Mouse (Mus musculus) heart, postnatal 0 days (tissue): ENCODE measurements at regions not wholly inside any gene's neighbourhood (a gene's known extent, or its start where the extent isn't known, plus 50 kb on each side); places are given as distances from the start of the nearest gene placed in this dataset.

ENCODE experiments used
- ATAC-seq: fragments of 200-750 bp; cut with Nextera tagmentation; 2 replicates; pipeline ENCODE4 v1.8.0; 2017; ENCODE audit warnings: low read depth, moderate number of reproducible peaks, moderate library complexity; ENCODE audit not compliant: insufficient read depth
- DNase-seq: peaks from one replicate; pipeline ENCODE4 v3.0.0-alpha.2; 2016; ENCODE audit warnings: low spot score
- H3K27ac ChIP-seq: fragments of 300-500 bp; sonication (generic); 2 replicates; pipeline ENCODE4 v1.5.1; 2014; ENCODE audit warnings: low read depth, mild to moderate bottlenecking
- H3K27me3 ChIP-seq: fragments of 300-500 bp; sonication (generic); 2 replicates; pipeline ENCODE4 v1.6.1; 2014; ENCODE audit warnings: low read length, mixed read lengths; ENCODE audit not compliant: control insufficient read depth, insufficient read depth
- H3K36me3 ChIP-seq: fragments of 300-500 bp; sonication (generic); replicated peaks from 2 replicates; pipeline ENCODE4 v1.6.1; 2014; ENCODE audit warnings: low read length, mixed read lengths; ENCODE audit not compliant: control insufficient read depth, insufficient read depth
- H3K4me1 ChIP-seq: fragments of 300-500 bp; sonication (generic); 2 replicates; pipeline ENCODE4 v1.6.1; 2014; ENCODE audit warnings: antibody characterized with exemption; ENCODE audit not compliant: control insufficient read depth, insufficient read depth
- H3K4me2 ChIP-seq: fragments of 300-500 bp; sonication (generic); 2 replicates; pipeline ENCODE4 v1.6.1; 2014; ENCODE audit warnings: low read depth, mild to moderate bottlenecking, low read length, moderate library complexity
- H3K4me3 ChIP-seq: fragments of 300-500 bp; sonication (generic); 2 replicates; pipeline ENCODE4 v1.5.1; 2014; ENCODE audit warnings: low read depth, low read length
- H3K9ac ChIP-seq: fragments of 300-500 bp; sonication (generic); replicated peaks from 2 replicates; pipeline ENCODE4 v1.6.1; 2014; ENCODE audit warnings: low read depth, low read length, mixed read lengths
- H3K9me3 ChIP-seq: fragments of 300-500 bp; sonication (generic); replicated peaks from 2 replicates; pipeline ENCODE4 v1.6.1; 2016; ENCODE audit warnings: low read length; ENCODE audit not compliant: control insufficient read depth
- CTCF ChIP-seq: IDR thresholded peaks from 2 replicates; pipeline ENCODE4 v1.5.1; 2016; ENCODE audit warnings: antibody characterized with exemption, control low read depth, low read depth
- EP300 ChIP-seq: IDR thresholded peaks from 2 replicates; pipeline ENCODE4 v1.6.1; 2016; ENCODE audit warnings: antibody characterized with exemption, low read depth
- WGBS: fragments of 180-500 bp; shearing (Covaris S2); extraction: QIAGEN DNeasy Blood & Tissue Kit; methylation state at CpG from one replicate; pipeline ENCODE4 v1.1.7; 2014; 5-methylcytosine and 5-hydroxymethylcytosine counted together

- WGBS, result 19% methylated on average over 12 of the region's 12 CpGs
- Histone ChIP-seq H3K27me3 (no peaks in the 10 kb centered on the region), H3K4me2 (no peak overlapping the region), H3K4me1 (no peaks in the 10 kb centered on the region), H3K27ac (no peak overlapping the region), H3K36me3 (no peaks in the 10 kb centered on the region), H3K9me3 (no peaks in the 10 kb centered on the region), H3K9ac (no peak overlapping the region), H3K4me3 (no peak overlapping the region)
- ATAC-seq (no peak), DNase-seq (no peak)
- no peak for TF ChIP-seq EP300
- peak; percentile 4; the same call in 1 of the 2 replicates for TF ChIP-seq CTCF
Measured at GRCm38 (mm10) chr5:18502831-18503230, 142.7 kb upstream of the Gnai1 start.

DNA sequence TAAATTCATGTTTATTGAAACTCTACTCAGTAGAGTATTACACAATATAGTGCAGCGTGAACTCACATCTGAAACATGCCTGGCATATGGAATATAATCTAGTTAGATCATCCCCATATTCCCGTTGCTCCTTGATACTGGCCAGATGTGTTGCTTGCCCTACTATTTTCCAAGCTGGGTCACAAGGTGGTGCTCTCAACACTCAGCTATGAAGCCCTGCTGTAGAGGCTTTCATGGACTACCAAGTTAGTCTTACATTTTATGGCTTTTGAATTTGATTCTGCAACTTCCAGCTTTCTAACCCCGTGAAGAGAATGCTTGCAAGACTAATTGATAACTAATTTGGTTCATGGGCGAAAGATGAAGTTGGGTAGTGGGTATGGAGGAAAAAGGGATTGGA, 134.2 kb upstream of the Gnai1 start:
- Histone ChIP-seq H3K4me3 (no peak overlapping the region), H3K4me1 (no peaks in the 10 kb centered on the region), H3K36me3 (no peaks in the 10 kb centered on the region), H3K27ac (no peak overlapping the region), H3K27me3 (no peaks in the 10 kb centered on the region), H3K4me2 (no peak overlapping the region), H3K9me3 (no peaks in the 10 kb centered on the region), H3K9ac (no peak overlapping the region)
- WGBS, result 62% methylated on average over 4 of the region's 4 CpGs
- ATAC-seq, result no peak
- no peak for DNase-seq
- TF ChIP-seq EP300, result no peak
- TF ChIP-seq CTCF, result no peak

- Histone ChIP-seq H3K9ac (no peak overlapping the region), H3K27me3 (no peaks in the 10 kb centered on the region), H3K4me2 (no peak overlapping the region), H3K4me3 (no peak overlapping the region), H3K27ac (no peak overlapping the region), H3K4me1 (no peaks in the 10 kb centered on the region), H3K36me3 (no peaks in the 10 kb centered on the region), H3K9me3 (no peaks in the 10 kb centered on the region)
- 56% methylated on average over 3 of the region's 3 CpGs for WGBS
- DNase-seq, result no peak
- no peak for ATAC-seq
- TF ChIP-seq EP300, result no peak
- TF ChIP-seq CTCF, result no peak
Measured at GRCm38 (mm10) chr5:18489709-18490108, 129.6 kb upstream of the Gnai1 start.

- Histone ChIP-seq H3K36me3 (no peaks in the 10 kb centered on the region), H3K27ac (no peak overlapping the region), H3K4me2 (no peak overlapping the region), H3K9me3 (no peaks in the 10 kb centered on the region), H3K4me1 (no peaks in the 10 kb centered on the region), H3K9ac (no peak overlapping the region), H3K27me3 (no peaks in the 10 kb centered on the region), H3K4me3 (no peak overlapping the region)
- ATAC-seq, result no peak
- no peak for TF ChIP-seq CTCF
- WGBS, result 12% methylated on average over 1 of the region's 1 CpGs
- no peak for DNase-seq
Measured at GRCm38 (mm10) chr5:18487076-18487772, 127.1 kb upstream of the Gnai1 start.

GRCm38 (mm10) chr5:18484376-18484775, 124.2 kb upstream of the Gnai1 start:
- H3K36me3 ChIP-seq, result no peaks in the 10 kb centered on the region
- no peak overlapping the region for H3K27ac ChIP-seq
- TF ChIP-seq EP300, result no peak
- no peak for TF ChIP-seq CTCF
- no peak for DNase-seq
- ATAC-seq, result no peak
- H3K4me3 ChIP-seq, result no peak overlapping the region
- no peaks in the 10 kb centered on the region for H3K27me3 ChIP-seq
- no peak overlapping the region for H3K9ac ChIP-seq
- H3K4me2 ChIP-seq, result no peak overlapping the region
- no peaks in the 10 kb centered on the region for H3K4me1 ChIP-seq
- no peaks in the 10 kb centered on the region for H3K9me3 ChIP-seq

GRCm38 (mm10) chr5:18478420-18478819, 118.3 kb upstream of the Gnai1 start:
- Histone ChIP-seq H3K9ac (no peak overlapping the region), H3K36me3 (no peaks in the 10 kb centered on the region), H3K4me3 (no peak overlapping the region), H3K27ac (no peak overlapping the region), H3K9me3 (no peaks in the 10 kb centered on the region), H3K27me3 (no peaks in the 10 kb centered on the region), H3K4me1 (no peaks in the 10 kb centered on the region), H3K4me2 (no peak overlapping the region)
- 60% methylated on average over 7 of the region's 7 CpGs for WGBS
- DNase-seq, result no peak
- TF ChIP-seq EP300, result no peak
- no peak for ATAC-seq
